Mouse (Mus musculus) kidney, adult 18-20 months (tissue): ENCODE measurements around the gene Bphl.

Experiments used
- DNase-seq: peaks from one replicate; pipeline ENCODE4 v3.0.0; 2021

Bphl gene

DNA sequence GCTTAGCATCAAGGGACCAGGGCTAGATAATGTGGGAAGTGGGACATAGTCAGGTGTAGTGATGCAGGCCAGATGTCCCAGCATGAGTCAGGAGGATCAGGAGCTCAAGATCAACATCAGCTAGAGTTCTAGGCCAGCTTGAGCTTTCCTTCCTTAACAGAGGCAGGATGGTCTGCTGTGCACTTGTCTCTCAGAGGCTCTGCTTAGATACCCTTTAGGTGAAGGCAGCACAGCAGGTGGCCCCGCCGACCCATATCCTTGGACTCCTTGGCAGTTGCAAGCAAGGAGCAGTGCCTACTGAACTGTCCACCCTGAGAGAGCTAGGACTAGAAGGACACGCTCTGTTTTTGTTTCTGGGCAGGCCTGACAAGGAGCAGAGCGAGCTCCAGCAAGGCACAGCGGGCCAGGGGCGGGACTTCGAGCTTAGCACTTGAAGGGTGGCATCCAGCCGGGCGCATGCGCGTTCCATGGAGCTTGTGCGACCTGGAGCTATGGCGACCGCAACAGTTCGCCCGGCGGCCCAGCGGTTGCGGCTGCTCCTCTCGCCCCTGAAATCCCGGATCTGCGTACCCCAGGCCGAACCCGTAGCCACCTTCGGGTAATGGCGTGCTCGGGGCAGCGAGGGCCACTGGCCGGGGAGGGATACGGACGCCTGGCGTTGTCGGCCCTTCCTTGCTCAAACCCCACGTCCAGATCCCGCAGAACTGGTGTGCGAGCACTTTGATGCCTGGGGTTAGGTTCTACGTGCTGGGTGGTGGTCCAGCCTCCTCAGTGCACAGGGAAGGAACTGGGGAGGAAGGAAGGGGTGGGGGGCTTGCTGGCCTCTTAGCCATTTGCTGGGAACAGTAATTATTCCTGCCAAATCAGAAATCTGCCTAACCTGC lies at the start of gene Bphl:
Gene Bphl (plus strand): TSS at position 426 of the 884 bp plus-strand sequence.
- peak; percentile 95 for DNase-seq

DNA sequence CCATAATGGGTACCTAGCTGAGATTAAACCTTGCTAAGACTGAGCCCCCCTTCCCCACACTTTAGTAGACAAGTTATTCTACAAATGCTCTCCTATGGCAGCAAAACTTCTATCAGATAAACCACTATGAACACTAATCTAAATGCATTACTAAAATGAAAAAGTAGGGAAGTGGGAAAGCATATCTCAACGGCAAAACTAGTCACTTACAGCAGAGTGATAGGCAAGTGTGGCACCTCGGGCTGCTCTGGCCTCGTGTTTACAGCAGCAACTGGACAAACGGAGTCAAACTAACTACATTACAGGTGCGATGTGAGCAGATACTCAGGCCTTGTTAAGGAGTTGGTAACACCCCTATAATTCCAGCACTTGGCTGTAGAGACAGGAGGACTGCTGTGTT lies 47.8 kb upstream of the Bphl start:
- no peak for DNase-seq

GRCm38 (mm10) chr13:33995197-33995596 lies 42.2 kb upstream of the Bphl start:
- peak; percentile 81 for DNase-seq

DNA sequence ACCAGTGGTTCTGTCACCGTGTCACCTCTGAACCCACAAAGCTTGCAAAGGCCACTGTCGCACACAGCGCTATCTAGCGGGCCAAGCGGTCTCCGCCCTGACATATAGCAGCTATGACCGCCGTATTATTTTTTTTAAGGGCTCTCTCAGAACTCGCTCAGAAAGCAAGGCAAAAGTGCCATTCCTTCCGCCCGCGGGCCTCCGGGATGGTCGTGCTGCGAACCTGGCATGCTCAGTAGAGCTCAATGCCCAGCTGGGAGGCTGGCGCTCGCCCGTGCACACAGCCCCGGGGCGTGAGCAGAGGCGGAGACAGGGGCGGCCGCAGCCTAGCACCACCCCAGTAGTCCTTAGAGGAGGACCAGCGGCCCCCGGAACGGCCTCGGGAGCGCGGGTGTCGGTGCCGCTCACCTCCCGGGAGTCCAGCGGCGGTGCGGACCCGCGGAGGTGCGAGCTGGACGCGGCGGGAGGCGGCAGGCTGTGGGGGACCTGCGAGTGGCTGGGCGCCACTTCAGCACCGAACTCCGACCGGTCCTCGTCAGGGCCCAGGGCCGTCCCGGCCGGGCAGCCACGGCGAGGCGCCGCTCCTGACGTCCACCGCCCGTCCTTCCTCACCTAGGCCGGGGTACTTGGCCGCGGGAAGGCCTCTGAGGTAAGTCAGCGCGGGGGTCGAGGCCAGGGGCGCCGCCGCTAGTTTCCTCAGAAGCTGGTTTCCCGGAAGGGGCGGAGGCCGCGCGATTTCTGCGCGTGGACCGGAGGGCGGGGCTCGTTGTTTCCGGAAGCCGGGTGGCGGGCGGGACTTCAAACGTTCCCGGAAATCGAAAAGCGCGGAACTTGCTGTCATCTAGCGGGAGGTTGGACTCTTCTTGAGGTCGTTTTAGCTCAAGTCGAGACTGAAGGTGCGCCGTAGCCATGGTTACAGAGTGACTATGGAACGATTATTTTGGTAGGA lies 35.1 kb upstream of the Bphl start, which contains the start of the genes Ripk1 and Serpinb6a:
Gene Ripk1 (plus strand): TSS at position 306 of the 949 bp plus-strand sequence.
Gene Serpinb6a (minus strand): TSS at position 737 of the 949 bp plus-strand sequence.
- DNase-seq, result peak; percentile 93

GRCm38 (mm10) chr13:34003058-34003457 lies 34.3 kb upstream of the Bphl start:
- DNase-seq, result no peak

GRCm38 (mm10) chr13:34007234-34007633 lies 30.2 kb upstream of the Bphl start:
- DNase-seq, result no peak

DNA sequence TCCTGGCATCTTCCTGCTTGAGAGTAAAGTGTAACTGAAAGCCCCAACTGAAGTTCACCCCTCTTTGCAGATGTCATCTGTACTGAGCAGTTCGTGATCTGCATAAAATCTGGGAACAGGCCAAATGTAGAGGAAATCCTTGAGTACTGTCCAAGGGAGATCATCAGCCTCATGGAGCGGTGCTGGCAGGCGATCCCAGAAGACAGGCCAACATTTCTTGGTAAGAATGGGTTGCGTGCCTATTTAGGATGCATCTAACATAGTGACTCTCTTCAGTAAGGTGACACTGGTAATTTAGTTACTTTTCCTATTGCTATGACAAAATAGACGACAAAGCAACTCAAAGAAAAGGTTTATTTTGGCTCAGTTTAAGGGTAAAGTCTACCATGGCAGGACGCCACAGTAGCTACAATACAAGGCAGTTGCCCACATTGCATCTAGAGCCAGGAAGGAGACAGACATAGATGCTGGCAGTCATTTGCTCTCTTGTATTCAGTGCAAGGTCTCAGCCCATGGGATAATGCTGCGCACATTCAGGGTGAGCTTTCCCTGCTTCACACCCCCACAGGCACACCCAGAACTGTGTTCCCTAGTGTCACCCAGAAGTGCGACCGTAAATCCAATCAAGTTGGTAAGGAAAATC lies 20.3 kb upstream of the Bphl start:
- DNase-seq, result no peak

- DNase-seq, result no peak
Observed at GRCm38 (mm10) chr13:34018521-34018920, 18.9 kb upstream of the Bphl start.

DNA sequence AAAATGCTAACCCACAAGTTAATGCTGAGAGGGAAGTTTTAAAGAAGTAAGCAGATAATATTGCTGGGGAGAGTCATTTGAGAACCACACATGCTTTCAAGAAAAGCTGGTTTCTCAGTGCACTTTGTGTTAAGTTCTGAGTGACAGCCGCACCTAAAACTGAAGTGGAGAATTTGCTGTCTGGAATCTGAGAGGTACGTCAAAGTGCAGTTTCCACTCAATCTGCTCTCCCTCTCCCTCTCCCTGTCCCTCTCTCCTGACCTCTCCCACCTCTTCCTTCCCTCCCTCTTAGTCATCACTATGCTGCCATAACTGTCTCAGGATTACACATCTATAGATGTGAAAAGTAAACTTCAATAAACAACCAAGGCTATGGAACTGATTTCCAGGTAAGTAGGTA lies 15.4 kb upstream of the Bphl start:
- DNase-seq, result no peak

GRCm38 (mm10) chr13:34032041-34032440 lies 5.4 kb upstream of the Bphl start:
- no peak for DNase-seq

DNA sequence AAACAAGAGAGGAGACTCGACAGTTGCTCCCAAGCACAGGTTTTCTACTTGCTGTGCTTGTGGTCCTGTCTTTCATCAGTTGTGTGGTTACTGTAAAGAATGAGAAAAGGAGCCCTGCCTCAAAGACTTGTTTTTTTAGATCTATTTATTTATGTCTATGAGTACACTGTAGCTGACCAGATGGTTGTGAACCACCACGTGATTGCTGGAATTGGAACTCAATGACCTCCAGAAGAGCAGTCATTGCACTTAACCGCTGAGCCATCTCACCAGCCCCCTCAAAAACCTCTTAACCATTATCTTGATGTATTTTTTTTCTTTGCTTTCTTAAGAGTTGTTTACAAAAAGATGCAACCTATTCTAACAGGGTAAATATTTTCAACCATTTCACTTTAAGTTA lies 2.0 kb upstream of the Bphl start:
- DNase-seq, result no peak

- no peak for DNase-seq
Observed at GRCm38 (mm10) chr13:34036726-34037125, 671 bp upstream of the Bphl start.

DNA sequence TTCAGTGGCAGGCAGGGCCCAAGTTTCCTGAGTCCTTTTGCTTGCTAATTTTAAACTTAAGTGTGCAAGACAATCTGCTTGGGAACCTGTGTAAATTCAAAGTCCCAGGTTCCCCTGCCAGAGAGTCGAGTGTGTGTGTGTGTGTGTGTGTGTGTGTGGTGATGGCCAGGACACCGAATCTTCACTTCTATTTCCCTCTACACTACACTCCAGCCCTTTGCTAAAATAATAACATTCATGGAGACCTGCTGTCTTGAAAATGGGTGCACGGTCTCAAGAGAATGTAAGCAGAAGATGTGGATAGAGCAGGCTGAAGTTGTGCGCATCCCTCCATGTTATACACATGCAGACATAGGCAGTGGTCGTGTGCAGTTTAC lies 647 bp downstream of the Bphl start:
- no peak for DNase-seq

DNA sequence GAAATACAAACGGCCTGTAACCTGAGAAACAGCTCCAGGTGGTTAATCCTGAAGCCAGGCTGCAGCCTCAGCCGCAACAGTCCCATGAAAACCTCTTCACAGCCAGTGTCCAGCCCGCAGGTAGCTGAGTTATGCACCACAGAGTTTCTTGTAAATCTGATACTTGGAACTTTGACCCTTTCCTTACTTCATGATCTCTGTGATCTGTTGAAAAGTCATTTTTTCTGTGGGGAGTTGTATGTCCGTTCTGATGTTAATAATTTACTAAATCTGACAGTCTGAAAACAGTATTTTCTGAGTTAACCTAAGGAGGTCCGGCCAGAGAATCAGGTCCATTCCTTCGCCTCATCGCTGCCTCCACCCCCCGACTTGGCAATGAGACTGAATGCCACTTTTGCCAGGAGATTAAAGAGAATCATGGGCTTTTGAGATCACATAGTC lies 1.5 kb downstream of the Bphl start:
- peak; percentile 65 for DNase-seq

- no peak for DNase-seq
Observed at GRCm38 (mm10) chr13:34040091-34040490, 2.7 kb downstream of the Bphl start.

DNA sequence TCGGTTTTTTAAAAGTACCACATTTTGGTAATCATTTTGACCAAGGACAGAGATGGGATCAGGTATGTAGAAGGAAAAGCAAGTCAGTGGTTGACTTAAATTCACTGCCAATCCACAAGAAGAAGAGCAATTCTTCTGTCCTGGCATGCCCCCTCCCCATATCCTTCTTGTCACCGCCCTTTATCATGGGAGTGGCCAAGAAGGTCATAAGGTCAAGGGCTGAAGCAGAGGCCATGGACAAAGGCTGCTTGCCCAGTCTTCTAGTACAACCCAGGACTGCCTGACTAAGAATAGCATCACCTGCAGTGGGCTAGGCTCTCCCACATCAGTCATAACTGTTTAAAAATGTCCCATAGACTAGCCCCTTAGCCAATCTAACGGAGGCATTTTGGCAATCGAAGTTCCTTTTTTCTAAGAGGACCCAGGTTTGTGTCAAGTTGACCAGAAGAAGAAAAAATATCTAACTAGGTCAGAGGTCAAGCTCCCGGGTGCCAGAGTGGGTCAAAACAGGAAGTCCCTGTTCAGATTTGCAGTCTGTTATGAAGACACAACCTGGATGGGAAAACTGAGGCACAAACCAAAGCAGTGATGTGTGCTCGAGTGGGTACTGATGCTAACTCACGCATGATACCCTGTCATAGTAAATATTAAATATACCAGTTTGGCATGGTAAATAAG lies 6.5 kb downstream of the Bphl start:
- DNase-seq, result no peak

GRCm38 (mm10) chr13:34045511-34046249 lies 8.3 kb downstream of the Bphl start:
- peak; percentile 56 for DNase-seq

DNA sequence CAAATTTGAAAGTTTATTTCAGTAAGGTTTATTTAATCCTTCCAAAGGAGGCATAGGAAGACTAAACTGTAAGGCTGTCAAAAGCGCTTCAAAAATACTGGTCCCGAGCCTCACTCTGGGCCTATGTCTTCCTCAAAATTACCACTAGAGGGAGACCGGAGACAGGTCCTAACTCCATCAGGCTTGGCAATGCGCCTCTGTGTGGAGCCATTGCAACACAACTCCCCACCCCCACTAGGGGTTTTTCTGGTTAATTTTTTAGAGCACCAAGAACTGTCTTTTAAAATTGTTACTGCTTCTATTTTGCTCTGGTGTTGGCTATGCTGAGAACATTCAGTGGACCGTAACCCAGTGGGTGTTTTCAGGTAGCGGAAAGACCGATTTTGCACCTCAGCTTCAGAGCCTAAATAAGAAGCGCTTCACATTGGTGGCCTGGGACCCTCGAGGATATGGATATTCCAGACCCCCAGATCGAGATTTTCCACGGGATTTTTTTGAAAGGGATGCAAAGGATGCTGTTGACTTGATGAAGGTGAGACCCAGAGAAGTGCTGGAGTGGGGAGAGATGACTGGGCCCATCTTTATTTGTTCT lies 9.1 kb downstream of the Bphl start:
- peak; percentile 87 for DNase-seq

GRCm38 (mm10) chr13:34047526-34047925 lies 10.1 kb downstream of the Bphl start:
- DNase-seq, result no peak

GRCm38 (mm10) chr13:34050479-34050878 lies 13.1 kb downstream of the Bphl start:
- no peak for DNase-seq

GRCm38 (mm10) chr13:34051692-34052091 lies 14.3 kb downstream of the Bphl start:
- DNase-seq, result no peak
